Mouse (Mus musculus) liver, embryonic 12.5 days (tissue): ENCODE data around the gene Ttc28. TPM values are rescaled to one million over a fixed set of nuclear protein-coding genes. Genes with fewer than 3 reads are reported as not detected.

Source experiments
- ATAC-seq: fragments of 200-750 bp; cut with Nextera tagmentation; 2 replicates; pipeline ENCODE4 v1.8.0; 2017; ENCODE audit warnings: moderate number of reproducible peaks, mild to moderate bottlenecking, moderate library complexity
- H3K27ac ChIP-seq: fragments of 300-500 bp; sonication (generic); 2 replicates; pipeline ENCODE4 v1.5.1; 2016; ENCODE audit warnings: mild to moderate bottlenecking
- H3K27me3 ChIP-seq: fragments of 300-500 bp; sonication (generic); replicated peaks from 2 replicates; pipeline ENCODE4 v1.6.1; 2016; ENCODE audit warnings: mild to moderate bottlenecking, moderate library complexity
- H3K36me3 ChIP-seq: fragments of 300-500 bp; sonication (generic); 2 replicates; pipeline ENCODE4 v1.6.1; 2016; ENCODE audit warnings: mild to moderate bottlenecking, moderate library complexity
- H3K4me1 ChIP-seq: fragments of 300-500 bp; sonication (generic); 2 replicates; pipeline ENCODE4 v1.6.1; 2016
- H3K4me2 ChIP-seq: fragments of 300-500 bp; sonication (generic); 2 replicates; pipeline ENCODE4 v1.6.1; 2016; ENCODE audit warnings: mild to moderate bottlenecking, moderate library complexity
- H3K4me3 ChIP-seq: fragments of 300-500 bp; sonication (generic); 2 replicates; pipeline ENCODE4 v1.5.1; 2016; ENCODE audit warnings: mild to moderate bottlenecking, moderate library complexity
- H3K9ac ChIP-seq: fragments of 300-500 bp; sonication (generic); 2 replicates; pipeline ENCODE4 v1.6.1; 2016; ENCODE audit warnings: mild to moderate bottlenecking, moderate library complexity
- H3K9me3 ChIP-seq: fragments of 300-500 bp; sonication (generic); replicated peaks from 2 replicates; pipeline ENCODE4 v1.6.1; 2016; ENCODE audit warnings: mild to moderate bottlenecking, moderate library complexity
- WGBS: fragments of 180-500 bp; shearing (Covaris S2); methylation state at CpG from one replicate; pipeline ENCODE4 v1.1.7; 2016; ENCODE audit not compliant: insufficient replicate concordance; 5-methylcytosine and 5-hydroxymethylcytosine counted together
- polyA plus RNA-seq: library from polyadenylated mRNA; unstranded; fragments of >200 nt; fragmentation: Nextera tagmentation; extraction: Ambion mirVana; gene quantifications from 2 replicates; pipeline ENCODE4 v1.2.1, GENCODE M21; 2016

Gene Ttc28
- polyA plus RNA-seq, 1 experiment from 2014 or later = 1.8 TPM

GRCm38 (mm10) chr5:111114597-111114996 is 235.0 kb downstream of the Ttc28 start:
- H3K36me3 ChIP-seq = no peaks in the 10 kb centered on the region
- H3K4me1 ChIP-seq = peaks cover 13% of the 10 kb centered on the region; the same call in 1 of the 2 replicates
- H3K9ac ChIP-seq = no peak overlapping the region
- H3K9me3 ChIP-seq = no peaks in the 10 kb centered on the region
- ATAC-seq = no peak
- H3K27ac ChIP-seq = no peak overlapping the region
- 68% methylated on average over 10 of the region's 10 CpGs for WGBS
- no peaks in the 10 kb centered on the region for H3K27me3 ChIP-seq
- H3K4me2 ChIP-seq = no peak overlapping the region
- H3K4me3 ChIP-seq = no peak overlapping the region

GRCm38 (mm10) chr5:111115519-111116350 is 236.1 kb downstream of the Ttc28 start:
- WGBS = 21% methylated on average over 15 of the region's 15 CpGs
- no peak for ATAC-seq
- Histone ChIP-seq H3K4me1 (peaks cover 13% of the 10 kb centered on the region; the same call in 1 of the 2 replicates), H3K4me2 (peak overlapping the region; percentile 3; the same call in 1 of the 2 replicates), H3K36me3 (no peaks in the 10 kb centered on the region), H3K27ac (no peak overlapping the region), H3K9me3 (no peaks in the 10 kb centered on the region), H3K27me3 (no peaks in the 10 kb centered on the region), H3K9ac (no peak overlapping the region), H3K4me3 (no peak overlapping the region)

GRCm38 (mm10) chr5:111119805-111120204 is 240.2 kb downstream of the Ttc28 start:
- 67% methylated on average over 3 of the region's 3 CpGs for WGBS
- no peaks in the 10 kb centered on the region for H3K9me3 ChIP-seq
- H3K4me2 ChIP-seq = no peak overlapping the region
- no peak for ATAC-seq
- no peak overlapping the region for H3K4me3 ChIP-seq
- no peak overlapping the region for H3K9ac ChIP-seq
- no peaks in the 10 kb centered on the region for H3K36me3 ChIP-seq
- no peaks in the 10 kb centered on the region for H3K27me3 ChIP-seq
- H3K4me1 ChIP-seq = peaks cover 3% of the 10 kb centered on the region; the same call in 1 of the 2 replicates
- no peak overlapping the region for H3K27ac ChIP-seq

- Histone ChIP-seq H3K9ac (no peak overlapping the region), H3K36me3 (no peaks in the 10 kb centered on the region), H3K27me3 (no peaks in the 10 kb centered on the region), H3K4me1 (peaks cover 1% of the 10 kb centered on the region; the same call in 1 of the 2 replicates), H3K4me3 (no peak overlapping the region), H3K27ac (no peak overlapping the region), H3K9me3 (no peaks in the 10 kb centered on the region), H3K4me2 (no peak overlapping the region)
- 74% methylated on average over 7 of the region's 7 CpGs for WGBS
- no peak for ATAC-seq
These were observed 240.7 kb downstream of the Ttc28 start for GRCm38 (mm10) chr5:111120298-111120697.

GRCm38 (mm10) chr5:111120705-111121420 is 241.3 kb downstream of the Ttc28 start:
- no peak overlapping the region for H3K27ac ChIP-seq
- no peak overlapping the region for H3K9ac ChIP-seq
- WGBS = 62% methylated on average over 10 of the region's 10 CpGs
- H3K27me3 ChIP-seq = no peaks in the 10 kb centered on the region
- no peaks in the 10 kb centered on the region for H3K4me1 ChIP-seq
- ATAC-seq = no peak
- H3K4me2 ChIP-seq = no peak overlapping the region
- no peaks in the 10 kb centered on the region for H3K36me3 ChIP-seq
- H3K9me3 ChIP-seq = no peaks in the 10 kb centered on the region
- H3K4me3 ChIP-seq = no peak overlapping the region

GRCm38 (mm10) chr5:111122332-111123049 is 242.9 kb downstream of the Ttc28 start:
- no peak overlapping the region for H3K4me2 ChIP-seq
- no peak overlapping the region for H3K4me3 ChIP-seq
- no peak for ATAC-seq
- H3K27ac ChIP-seq = no peak overlapping the region
- WGBS = 75% methylated on average over 9 of the region's 9 CpGs
- H3K27me3 ChIP-seq = no peaks in the 10 kb centered on the region
- no peak overlapping the region for H3K9ac ChIP-seq
- H3K4me1 ChIP-seq = no peaks in the 10 kb centered on the region
- no peaks in the 10 kb centered on the region for H3K9me3 ChIP-seq
- H3K36me3 ChIP-seq = no peaks in the 10 kb centered on the region

- H3K9ac ChIP-seq = no peak overlapping the region
- no peaks in the 10 kb centered on the region for H3K4me1 ChIP-seq
- no peaks in the 10 kb centered on the region for H3K9me3 ChIP-seq
- no peak overlapping the region for H3K4me2 ChIP-seq
- no peak for ATAC-seq
- H3K36me3 ChIP-seq = no peaks in the 10 kb centered on the region
- H3K27me3 ChIP-seq = no peaks in the 10 kb centered on the region
- WGBS = 64% methylated on average over 12 of the region's 12 CpGs
- H3K4me3 ChIP-seq = no peak overlapping the region
- H3K27ac ChIP-seq = no peak overlapping the region
These were observed 243.6 kb downstream of the Ttc28 start for GRCm38 (mm10) chr5:111123050-111123746.

GRCm38 (mm10) chr5:111124620-111125200 is 245.1 kb downstream of the Ttc28 start:
- ATAC-seq = no peak
- H3K4me1 ChIP-seq = no peaks in the 10 kb centered on the region
- H3K36me3 ChIP-seq = no peaks in the 10 kb centered on the region
- no peaks in the 10 kb centered on the region for H3K9me3 ChIP-seq
- H3K4me3 ChIP-seq = no peak overlapping the region
- no peak overlapping the region for H3K9ac ChIP-seq
- H3K27ac ChIP-seq = no peak overlapping the region
- H3K4me2 ChIP-seq = no peak overlapping the region
- no peaks in the 10 kb centered on the region for H3K27me3 ChIP-seq
- WGBS = 48% methylated on average over 7 of the region's 7 CpGs

GRCm38 (mm10) chr5:111125746-111126145 is 246.1 kb downstream of the Ttc28 start:
- Histone ChIP-seq H3K4me2 (no peak overlapping the region), H3K4me1 (no peaks in the 10 kb centered on the region), H3K4me3 (no peak overlapping the region), H3K9ac (no peak overlapping the region), H3K27me3 (no peaks in the 10 kb centered on the region), H3K27ac (no peak overlapping the region), H3K36me3 (no peaks in the 10 kb centered on the region), H3K9me3 (no peaks in the 10 kb centered on the region)
- 78% methylated on average over 12 of the region's 12 CpGs for WGBS
- ATAC-seq = no peak

- 68% methylated on average over 5 of the region's 5 CpGs for WGBS
- Histone ChIP-seq H3K27ac (no peak overlapping the region), H3K36me3 (no peaks in the 10 kb centered on the region), H3K4me1 (no peaks in the 10 kb centered on the region), H3K4me3 (no peak overlapping the region), H3K27me3 (no peaks in the 10 kb centered on the region), H3K4me2 (no peak overlapping the region), H3K9ac (no peak overlapping the region), H3K9me3 (no peaks in the 10 kb centered on the region)
- no peak for ATAC-seq
These were observed 248.2 kb downstream of the Ttc28 start for GRCm38 (mm10) chr5:111127786-111128185.

- WGBS = 83% methylated on average over 8 of the region's 8 CpGs
- H3K27me3 ChIP-seq = no peaks in the 10 kb centered on the region
- H3K9ac ChIP-seq = no peak overlapping the region
- H3K27ac ChIP-seq = no peak overlapping the region
- ATAC-seq = no peak
- no peak overlapping the region for H3K4me3 ChIP-seq
- H3K9me3 ChIP-seq = no peaks in the 10 kb centered on the region
- no peaks in the 10 kb centered on the region for H3K4me1 ChIP-seq
- H3K4me2 ChIP-seq = no peak overlapping the region
- H3K36me3 ChIP-seq = no peaks in the 10 kb centered on the region
These were observed 250.5 kb downstream of the Ttc28 start for GRCm38 (mm10) chr5:111130121-111130520.
